Mouse (Mus musculus): Measurements from ENCODE around the gene Acsl3.

DNA sequence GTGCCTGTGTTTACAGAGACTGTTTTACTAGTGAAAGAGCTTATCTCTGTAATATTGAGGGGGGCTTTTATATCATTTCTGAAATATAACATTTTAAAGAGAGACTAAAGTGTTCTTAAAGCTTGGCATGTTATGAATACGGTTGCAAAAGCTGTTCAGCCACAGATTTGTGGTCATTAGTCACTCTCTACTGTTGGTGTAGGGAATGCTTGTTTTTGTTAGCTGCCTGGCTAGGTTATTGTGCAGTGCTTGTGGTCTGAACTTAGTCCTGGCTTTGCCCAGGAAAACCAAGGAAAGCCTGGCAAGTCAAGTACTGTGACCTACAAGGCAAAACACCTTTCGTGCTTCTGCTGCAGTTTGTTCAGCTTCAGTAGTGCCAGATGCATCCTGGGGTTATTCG lies 44.1 kb downstream of the Acsl3 start:
- no peak for TF ChIP-seq POLR2A (IDR thresholded peaks at IDR 0.05; ENCODE audit: borderline replicate concordance, extremely low read depth, insufficient read depth, insufficient read length, poor library complexity, severe bottlenecking)
- no peak for TF ChIP-seq CTCF (IDR thresholded peaks at IDR 0.05; ENCODE audit: borderline replicate concordance, extremely low read depth, insufficient read depth, insufficient read length)
